Mouse (Mus musculus): ENCODE results near the gene Pradc1.

DNA sequence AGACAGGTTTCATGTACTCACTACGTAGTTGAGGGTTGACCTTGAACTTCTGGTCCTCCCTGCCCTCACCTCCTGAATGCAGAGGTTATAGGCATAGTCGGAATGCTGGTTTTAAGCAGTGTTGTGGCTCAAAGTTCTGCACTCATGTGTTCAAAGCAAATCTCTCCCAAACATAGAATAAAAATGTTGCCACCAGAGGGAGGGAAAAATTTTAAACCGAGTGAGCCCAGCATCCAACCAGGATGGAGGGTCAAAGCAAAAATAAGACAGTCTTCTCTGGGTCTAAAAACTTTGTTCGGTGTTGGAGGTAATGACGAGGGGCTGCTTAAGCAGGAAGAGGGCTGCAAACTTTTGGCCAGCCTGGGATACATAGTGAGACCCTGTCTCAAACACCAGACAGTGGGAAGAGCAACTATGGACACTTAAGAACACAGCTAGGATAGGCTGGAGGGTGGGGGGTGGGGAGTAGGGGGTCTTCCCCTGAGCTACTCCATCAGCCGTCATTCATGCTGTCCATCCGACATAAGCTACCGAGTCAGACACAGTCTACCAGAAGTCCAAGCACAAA is 20.4 kb downstream of the Pradc1 start:
- TF ChIP-seq POLR2A (IDR thresholded peaks at IDR 0.05; ENCODE audit: control insufficient read depth, extremely low read depth, insufficient read depth, low read length, poor library complexity) (no peak), CTCF (IDR thresholded peaks at IDR 0.05; ENCODE audit: borderline replicate concordance, control insufficient read depth, extremely low read depth, insufficient read depth, low read length, poor library complexity) (no peak)

Measured in thymus, adult 2 months (tissue).